Comparison of ENCODE assay signal across 30 mouse cellular contexts in the genomic region with DNA sequence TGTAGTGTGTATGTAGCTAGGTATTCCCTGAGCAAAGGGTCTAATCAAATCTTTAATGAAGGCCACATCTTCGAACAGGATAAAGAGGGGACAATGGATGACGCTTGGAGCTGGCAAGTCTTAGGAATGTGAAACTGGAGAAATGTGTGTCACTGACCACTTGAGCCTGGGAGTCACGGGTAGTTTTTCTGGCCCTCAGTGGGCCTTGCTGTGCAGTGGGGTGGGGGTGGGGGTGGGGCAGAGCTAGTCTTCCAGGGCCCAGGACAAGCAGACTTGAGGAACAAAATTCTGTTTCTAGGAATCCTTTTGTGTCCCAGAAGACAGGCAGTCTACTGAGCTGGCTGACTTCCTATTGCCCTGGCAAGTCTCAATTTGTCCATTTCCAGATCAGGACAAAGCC. TPM values are rescaled to one million over a fixed set of nuclear protein-coding genes. Genes with fewer than 3 reads are reported as not detected.
DNase-seq lines count a peak whose midpoint lies in the region; ATAC-seq lines count a peak whose summit lies in the region.
"Had no signal": no experiment of that assay in that cellular context is flagged by ENCODE, and none has a peak within 500 bp of the region (broad histone marks: within the 10 kb centered on the region; RNA-seq: fewer than 3 reads in every experiment).

No protein-coding gene starts in this region.

- H3K36me3 ChIP-seq in heart, embryonic 11.5 days (ENCODE audit: control insufficient read depth, insufficient read depth, low read length), result peaks cover 12% of the 10 kb centered on the region
- H3K36me3 ChIP-seq in heart, embryonic 15.5 days, result peaks cover 20% of the 10 kb centered on the region
- H3K36me3 ChIP-seq: forebrain, embryonic 15.5 days; G1E had no signal

- H3K4me3 ChIP-seq in heart, embryonic 11.5 days (ENCODE audit: low read depth, low read length), result no peak overlapping the region
- no peak overlapping the region for H3K4me3 ChIP-seq in heart, embryonic 15.5 days
- H3K4me3 ChIP-seq: embryonic facial prominence, embryonic 10.5 days; embryonic facial prominence, embryonic 13.5 days; erythroblast, embryonic 14.5 days; forebrain, embryonic 12.5 days; forebrain, embryonic 15.5 days had no signal

- no peak for ATAC-seq in heart, embryonic 11.5 days (replicated peaks; ENCODE audit: insufficient number of reproducible peaks, low FRiP score, low TSS enrichment)
- ATAC-seq in heart, embryonic 15.5 days (replicated peaks; ENCODE audit: insufficient number of reproducible peaks, insufficient read depth, low FRiP score, low read depth), result no peak
- ATAC-seq: forebrain, embryonic 15.5 days; hindbrain, postnatal 0 days; inflammation-experienced regulatory T-cells, adult 6 months; intestine, embryonic 16.5 days had no signal

- H3K4me1 ChIP-seq in heart, embryonic 11.5 days (ENCODE audit: control insufficient read depth, insufficient read depth, low read length), result peaks cover 31% of the 10 kb centered on the region
- H3K4me1 ChIP-seq in heart, embryonic 15.5 days (replicated peaks), result peaks cover 36% of the 10 kb centered on the region
- H3K4me1 ChIP-seq: embryonic facial prominence, embryonic 13.5 days; forebrain, embryonic 12.5 days; forebrain, embryonic 15.5 days had no signal

- no peak overlapping the region for H3K4me2 ChIP-seq in heart, embryonic 11.5 days
- H3K4me2 ChIP-seq in heart, embryonic 15.5 days, result no peak overlapping the region
- H3K4me2 ChIP-seq: embryonic facial prominence, embryonic 13.5 days; forebrain, embryonic 12.5 days; forebrain, embryonic 15.5 days; hindbrain, embryonic 14.5 days had no signal

- no peaks in the 10 kb centered on the region for H3K27me3 ChIP-seq in heart, embryonic 11.5 days (ENCODE audit: control insufficient read depth, insufficient read depth, low read length)
- no peaks in the 10 kb centered on the region for H3K27me3 ChIP-seq in heart, embryonic 15.5 days
- H3K27me3 ChIP-seq: CH12.LX; embryonic facial prominence, embryonic 13.5 days; forebrain, embryonic 12.5 days; forebrain, embryonic 15.5 days had no signal

- H3K27ac ChIP-seq in heart, embryonic 11.5 days (ENCODE audit: low read depth, low read length), result peak overlapping the region; percentile 54; the same call in 1 of the 2 replicates
- peak overlapping the region; percentile 54 for H3K27ac ChIP-seq in heart, embryonic 15.5 days
- H3K27ac ChIP-seq: embryonic facial prominence, embryonic 10.5 days; embryonic facial prominence, embryonic 13.5 days; forebrain, embryonic 12.5 days; forebrain, embryonic 15.5 days; hindbrain, embryonic 14.5 days; hindbrain, postnatal 0 days had no signal

- no peaks in the 10 kb centered on the region for H3K9me3 ChIP-seq in heart, embryonic 11.5 days (replicated peaks; ENCODE audit: control insufficient read depth, low read length)
- H3K9me3 ChIP-seq in heart, embryonic 15.5 days (replicated peaks), result no peaks in the 10 kb centered on the region
- H3K9me3 ChIP-seq: embryonic facial prominence, embryonic 10.5 days; embryonic facial prominence, embryonic 13.5 days; forebrain, embryonic 12.5 days; forebrain, embryonic 15.5 days; G1E had no signal

- no peak for DNase-seq in heart, adult 8-10 months (ENCODE audit: low spot score)
- DNase-seq in heart, postnatal 4 days, result no peak
- peak; percentile 67 for DNase-seq in Muller cell, postnatal 12 days (ENCODE audit: inconsistent ontology term)
- DNase-seq in adrenal gland, postnatal 10 days, result no peak
- DNase-seq: adrenal gland, adult 2 months; adrenal gland, postnatal 25 days; B cell, adult 2 months; cerebellum, adult 11-12 months; cerebellum, adult 8-10 months; cerebellum, postnatal 10 days; cerebellum, postnatal 36 days; embryo, embryonic 11 days; gastrocnemius, postnatal 10 days; gastrocnemius, postnatal 36 days; heart, postnatal 36 days; kidney, adult 18-20 months; kidney, adult 9 months had no signal

- WGBS in heart, embryonic 11.5 days (ENCODE audit: insufficient replicate concordance), result 49% methylated on average over 3 of the region's 3 CpGs
- whole genome bisulfite sequencing in heart, embryonic 15.5 days, result 47% methylated on average over 3 of the region's 3 CpGs

- no peak overlapping the region for H3K9ac ChIP-seq in heart, embryonic 11.5 days (ENCODE audit: low read depth, low read length)
- H3K9ac ChIP-seq in heart, embryonic 15.5 days, result no peak overlapping the region; the same call in 1 of the 2 replicates
- H3K9ac ChIP-seq: embryonic facial prominence, embryonic 13.5 days; forebrain, embryonic 12.5 days; forebrain, embryonic 15.5 days; hindbrain, embryonic 14.5 days had no signal

RNA-seq across cellular contexts. Expression of a gene that starts 55.0 kb away (rescaled TPM):
- polyA plus RNA-seq in heart, embryonic 11.5 days (2014; fragmentation: Nextera tagmentation; extraction: Ambion mirVana), result 16.8 and 23.9 TPM in 2 replicates
- 10 to 100 TPM in 2 of 4 experiments, 1 to 10 TPM in 2; 8.2 to 15.7 (median 11.9) TPM for total RNA-seq in heart, adult 8-10 months (2022)
- polyA plus RNA-seq in heart, embryonic 15.5 days (2015; fragmentation: Nextera tagmentation; extraction: Ambion mirVana), result 20.8 and 23.1 TPM in 2 replicates
- 10 to 100 TPM; 18.9 to 22.7 TPM for total RNA-seq in heart, postnatal 4 days (2021)
- total RNA-seq in adrenal gland, postnatal 10 days (2021), result 10 to 100 TPM; 16.1 to 28.3 TPM
